Mouse (Mus musculus) embryonic facial prominence, embryonic 13.5 days (tissue): Measurements from ENCODE around the gene Lenep. TPM values are rescaled to one million over a fixed set of nuclear protein-coding genes. Genes with fewer than 3 reads are reported as not detected.

Experiments used
- ATAC-seq: fragments of 200-750 bp; cut with Nextera tagmentation; 2 replicates; pipeline ENCODE4 v1.8.0; 2017; ENCODE audit warnings: low read depth; ENCODE audit not compliant: insufficient number of reproducible peaks, insufficient read depth, low FRiP score, low TSS enrichment
- H3K27ac ChIP-seq: fragments of 300-500 bp; sonication (generic); 2 replicates; pipeline ENCODE4 v1.5.1; 2015; ENCODE audit warnings: moderate library complexity, mild to moderate bottlenecking, inconsistent platforms
- H3K27me3 ChIP-seq: fragments of 300-500 bp; sonication (generic); 2 replicates; pipeline ENCODE4 v1.6.1; 2015; ENCODE audit warnings: mild to moderate bottlenecking, inconsistent platforms
- H3K36me3 ChIP-seq: fragments of 300-500 bp; sonication (generic); 2 replicates; pipeline ENCODE4 v1.6.1; 2015; ENCODE audit warnings: mild to moderate bottlenecking, inconsistent platforms
- H3K4me1 ChIP-seq: fragments of 300-500 bp; sonication (generic); 2 replicates; pipeline ENCODE4 v1.6.1; 2015; ENCODE audit warnings: inconsistent platforms
- H3K4me2 ChIP-seq: fragments of 300-500 bp; sonication (generic); 2 replicates; pipeline ENCODE4 v1.6.1; 2015; ENCODE audit warnings: moderate library complexity, mild to moderate bottlenecking, inconsistent platforms
- H3K4me3 ChIP-seq: fragments of 300-500 bp; sonication (generic); 2 replicates; pipeline ENCODE4 v1.5.1; 2015; ENCODE audit warnings: mild to moderate bottlenecking, inconsistent platforms
- H3K9ac ChIP-seq: fragments of 300-500 bp; sonication (generic); 2 replicates; pipeline ENCODE4 v1.6.1; 2015; ENCODE audit warnings: mild to moderate bottlenecking, inconsistent platforms
- H3K9me3 ChIP-seq: fragments of 300-500 bp; sonication (generic); 2 replicates; pipeline ENCODE4 v1.6.1; 2016; ENCODE audit warnings: inconsistent platforms
- WGBS: fragments of 180-500 bp; shearing (Covaris S2); methylation state at CpG from one replicate; pipeline ENCODE4 v1.1.7; 2015; ENCODE audit warnings: mixed read lengths; 5-methylcytosine and 5-hydroxymethylcytosine counted together
- polyA plus RNA-seq: library from polyadenylated mRNA; unstranded; fragments of >200 nt; fragmentation: Nextera tagmentation; extraction: Ambion mirVana; gene quantifications from 2 replicates; pipeline ENCODE4 v1.2.1, GENCODE M21; 2015

The Lenep gene
- polyA plus RNA-seq, 1 experiment from 2014 or later: not detected

DNA sequence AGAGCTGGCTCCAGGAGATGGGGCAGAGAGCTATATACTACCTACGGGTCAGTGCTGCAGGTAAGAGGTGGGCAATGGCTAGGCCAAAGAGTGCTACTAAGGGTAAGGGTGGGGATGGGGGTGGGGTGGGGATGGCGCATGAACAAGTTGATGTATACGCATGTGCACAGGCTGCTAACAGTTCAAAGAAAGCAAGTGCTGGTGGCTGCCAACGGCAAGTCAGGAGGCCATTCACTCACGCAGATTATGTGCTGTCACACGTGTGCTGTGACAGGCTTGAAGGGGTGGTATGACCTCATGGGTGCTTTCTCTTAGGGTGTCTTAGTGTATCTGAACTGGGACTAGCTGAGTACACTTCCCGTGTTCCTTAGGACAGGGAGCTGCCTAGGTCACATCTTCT is 1.3 kb downstream of the Lenep start:
- Histone ChIP-seq H3K9me3 (no peaks in the 10 kb centered on the region), H3K4me3 (no peak overlapping the region), H3K4me2 (no peak overlapping the region), H3K27ac (no peak overlapping the region), H3K27me3 (no peaks in the 10 kb centered on the region), H3K4me1 (peaks cover 6% of the 10 kb centered on the region), H3K36me3 (peaks cover 44% of the 10 kb centered on the region), H3K9ac (no peak overlapping the region)
- ATAC-seq: no peak
- 90% methylated on average over 7 of the region's 7 CpGs for WGBS

DNA sequence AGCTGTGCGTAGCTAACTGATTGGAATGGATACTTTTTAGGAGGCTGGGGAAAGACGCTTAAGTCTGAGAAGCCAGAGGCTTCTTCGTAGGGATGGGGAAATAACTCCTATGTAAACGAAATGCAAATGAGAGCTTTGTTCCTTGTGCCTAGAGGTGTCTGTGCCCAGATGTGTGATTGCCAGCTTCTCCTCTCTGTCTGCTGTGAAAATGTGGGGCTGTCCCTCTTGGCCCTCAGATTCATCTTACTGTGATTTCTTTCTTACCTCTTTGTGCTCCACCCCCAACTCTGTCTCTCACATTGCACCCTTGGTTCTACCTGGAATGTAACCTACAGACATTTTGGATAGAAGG is 6.0 kb downstream of the Lenep start:
- peak overlapping the region; percentile 94 for H3K4me2 ChIP-seq
- peaks cover 15% of the 10 kb centered on the region for H3K27me3 ChIP-seq
- H3K4me1 ChIP-seq: peaks cover 42% of the 10 kb centered on the region
- no peaks in the 10 kb centered on the region for H3K9me3 ChIP-seq
- H3K36me3 ChIP-seq: peaks cover 5% of the 10 kb centered on the region
- peak overlapping the region; percentile 56 for H3K4me3 ChIP-seq
- H3K9ac ChIP-seq: peak overlapping the region; percentile 70
- peak overlapping the region; percentile 60 for H3K27ac ChIP-seq
- WGBS: 1% methylated on average over 4 of the region's 4 CpGs
- ATAC-seq: no peak

DNA sequence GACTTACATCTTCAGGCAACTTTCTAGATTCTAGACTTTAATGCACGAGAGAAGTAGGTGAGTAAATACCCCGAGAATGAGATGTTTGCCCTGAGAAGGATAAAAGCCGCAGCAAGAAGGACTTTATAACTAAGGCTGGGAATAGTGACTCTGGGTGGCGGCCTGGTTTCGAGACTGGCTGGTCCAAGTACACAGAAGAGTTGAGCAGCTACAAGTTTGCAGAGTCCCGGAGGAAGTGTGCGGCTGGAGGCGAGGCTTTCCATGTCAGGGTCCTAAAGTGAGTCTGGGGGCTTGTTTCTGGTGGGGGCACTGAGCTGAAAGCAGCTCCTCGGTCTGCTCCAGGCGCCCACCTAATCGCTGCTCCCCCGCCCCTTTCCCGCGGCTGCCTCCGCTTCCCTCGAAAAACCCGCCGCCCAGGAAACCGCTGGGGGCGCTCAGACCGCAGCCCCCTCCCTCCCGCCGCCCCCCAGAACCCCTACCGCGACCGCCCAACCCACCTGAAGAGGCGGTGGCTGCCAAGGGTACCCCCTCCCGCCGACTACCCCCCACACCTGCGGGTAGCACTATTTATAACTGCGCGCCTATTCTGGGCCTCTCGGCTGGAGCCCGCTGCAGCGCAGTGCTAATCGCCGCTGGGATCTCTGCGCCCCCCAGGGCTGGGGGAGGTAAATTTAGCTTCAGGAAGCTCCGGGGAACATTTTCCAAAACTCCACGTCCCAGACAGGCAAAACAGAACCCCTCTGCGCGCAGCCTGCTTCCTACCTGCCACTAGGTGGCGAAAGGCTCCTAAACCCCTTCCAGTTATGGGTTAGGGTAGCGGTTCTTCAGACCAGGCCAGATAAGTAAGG is 6.6 kb downstream of the Lenep start:
- H3K36me3 ChIP-seq: no peaks in the 10 kb centered on the region; the same call in 1 of the 2 replicates
- peak overlapping the region; percentile 70 for H3K9ac ChIP-seq
- WGBS: under 1% methylated on average over 44 of the region's 44 CpGs
- H3K4me1 ChIP-seq: peaks cover 48% of the 10 kb centered on the region
- H3K9me3 ChIP-seq: no peaks in the 10 kb centered on the region
- H3K4me3 ChIP-seq: peak overlapping the region; percentile 56
- peak; percentile 34; the same call in 1 of the 2 replicates for ATAC-seq
- peak overlapping the region; percentile 89 for H3K27ac ChIP-seq
- peaks cover 21% of the 10 kb centered on the region for H3K27me3 ChIP-seq
- H3K4me2 ChIP-seq: peak overlapping the region; percentile 94

DNA sequence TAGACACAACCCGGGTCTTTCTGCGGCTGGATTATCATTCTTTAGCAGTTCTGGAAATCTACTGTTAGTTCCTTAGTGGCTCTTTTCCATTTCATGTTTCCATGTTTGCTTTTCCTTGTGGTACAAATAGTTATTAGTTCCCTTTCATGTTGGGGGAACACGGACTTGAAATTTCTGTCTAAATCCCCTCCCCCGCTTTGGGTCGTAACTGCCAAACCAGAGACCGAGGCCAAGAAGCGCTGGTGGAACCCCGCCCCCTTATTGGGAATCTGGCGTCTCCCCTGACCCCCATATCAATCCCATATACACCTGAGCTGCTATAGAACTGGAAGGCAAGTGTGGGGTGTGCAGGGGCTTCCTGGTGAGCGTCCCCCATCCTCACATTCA is 7.2 kb downstream of the Lenep start:
- Histone ChIP-seq H3K36me3 (no peaks in the 10 kb centered on the region), H3K4me1 (peaks cover 54% of the 10 kb centered on the region), H3K9me3 (no peaks in the 10 kb centered on the region), H3K27me3 (peaks cover 27% of the 10 kb centered on the region), H3K27ac (peak overlapping the region; percentile 89), H3K4me2 (peak overlapping the region; percentile 94), H3K4me3 (peak overlapping the region; percentile 56), H3K9ac (peak overlapping the region; percentile 70)
- 1% methylated on average over 10 of the region's 10 CpGs for WGBS
- ATAC-seq: no peak

DNA sequence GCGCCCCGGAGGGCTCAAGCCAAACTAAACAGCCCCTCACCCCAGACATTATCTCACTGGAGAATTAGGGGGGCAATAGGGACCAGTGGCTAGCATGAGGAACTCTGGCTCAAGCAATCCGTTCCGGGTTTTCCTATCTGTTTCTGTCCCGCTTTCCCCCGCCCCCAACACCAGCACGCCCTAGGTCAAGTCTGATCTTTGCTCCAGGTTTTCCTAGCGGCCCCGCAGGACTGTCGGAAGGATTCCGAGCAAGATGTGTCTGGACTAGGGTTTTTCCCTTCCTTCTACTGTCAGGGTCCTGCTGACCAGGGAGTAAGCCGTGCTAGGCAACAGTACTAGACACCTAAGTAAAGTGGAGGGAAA is 7.7 kb downstream of the Lenep start:
- H3K4me3 ChIP-seq: peak overlapping the region; percentile 56
- peak overlapping the region; percentile 69 for H3K9ac ChIP-seq
- peaks cover 29% of the 10 kb centered on the region for H3K27me3 ChIP-seq
- no peaks in the 10 kb centered on the region for H3K36me3 ChIP-seq
- H3K4me2 ChIP-seq: peak overlapping the region; percentile 94
- no peak for ATAC-seq
- 0% methylated on average over 12 of the region's 12 CpGs for WGBS
- peak overlapping the region; percentile 89 for H3K27ac ChIP-seq
- peaks cover 57% of the 10 kb centered on the region for H3K4me1 ChIP-seq
- H3K9me3 ChIP-seq: no peaks in the 10 kb centered on the region

DNA sequence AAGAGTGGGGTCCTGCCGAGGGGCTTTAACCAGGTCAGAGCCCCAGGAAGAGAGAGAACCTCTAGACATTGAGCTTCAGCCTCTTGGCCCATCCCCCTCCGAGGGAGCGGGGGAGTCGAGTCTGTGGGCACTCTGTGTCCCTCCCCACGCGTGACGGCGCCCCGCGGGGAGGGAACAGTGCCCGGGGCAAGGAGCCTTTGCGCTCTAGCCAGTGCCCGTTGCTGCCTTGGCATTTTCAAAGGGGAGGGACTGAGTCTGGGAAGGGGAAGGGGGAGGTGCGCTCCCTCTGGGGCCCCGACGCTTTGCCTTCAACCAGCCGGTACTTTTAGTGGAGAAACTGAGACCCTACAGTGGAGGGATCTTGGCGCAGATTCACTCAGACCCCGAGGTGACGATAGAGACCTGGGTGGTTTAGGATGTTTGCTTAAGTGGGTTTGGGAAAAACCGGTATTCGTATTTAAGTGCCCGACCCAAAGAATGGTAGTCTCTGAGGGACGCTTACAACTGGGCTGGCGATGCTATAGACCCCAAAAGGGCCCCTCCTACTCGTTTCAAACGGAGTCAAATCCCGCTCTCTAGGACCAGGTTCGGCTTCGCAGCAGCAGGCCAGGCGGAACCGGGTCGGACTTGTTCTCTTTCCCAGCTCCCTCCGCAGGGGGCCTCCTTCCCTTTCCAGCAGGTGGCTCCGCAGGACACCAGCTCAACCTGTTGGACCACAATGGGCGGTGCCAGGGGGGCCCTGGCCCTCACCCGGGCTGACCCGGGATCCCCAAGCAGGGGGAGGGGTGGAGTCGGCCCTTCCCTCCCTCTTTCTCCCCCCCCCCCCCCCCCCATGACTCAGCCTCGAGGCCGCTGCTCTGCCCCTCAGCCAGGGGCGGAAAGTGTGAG is 8.3 kb downstream of the Lenep start, which contains the start of gene Zbtb7b:
Gene Zbtb7b (minus strand): TSS at position 771 of the 888 bp plus-strand sequence.
- Histone ChIP-seq H3K9ac (peak within 1 kb of the TSS; percentile 70), H3K27ac (peak within 1 kb of the TSS; percentile 89), H3K4me3 (peak within 1 kb of the TSS; percentile 56), H3K27me3 (peaks cover 29% of the 10 kb centered on the region), H3K4me2 (peak within 1 kb of the TSS; percentile 94), H3K9me3 (no peaks in the 10 kb centered on the region), H3K4me1 (peaks cover 57% of the 10 kb centered on the region), H3K36me3 (no peaks in the 10 kb centered on the region)
- WGBS: under 1% methylated on average over 40 of the region's 42 CpGs
- ATAC-seq: peak; percentile 53

DNA sequence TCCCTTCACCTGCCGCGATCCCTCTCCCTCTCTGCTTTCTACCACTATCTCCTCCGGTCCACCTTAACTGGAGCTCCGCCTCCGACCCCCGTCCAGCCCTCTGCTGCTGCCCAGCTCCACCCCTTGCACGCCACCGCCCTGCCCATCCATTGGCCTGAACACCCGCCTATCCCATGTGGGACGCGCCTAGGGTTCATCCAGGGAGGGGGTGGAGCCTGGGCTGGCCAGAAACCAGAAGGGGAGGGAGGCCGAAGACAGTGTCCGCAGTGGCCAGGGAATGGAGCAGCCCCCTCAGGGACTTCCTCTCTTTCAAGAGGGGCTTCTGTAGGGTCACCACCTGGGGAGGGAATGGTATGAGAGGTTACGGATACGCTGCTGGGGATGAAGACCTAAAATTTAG is 9.0 kb downstream of the Lenep start:
- Histone ChIP-seq H3K27ac (peak overlapping the region; percentile 89), H3K9ac (peak overlapping the region; percentile 69), H3K27me3 (peaks cover 29% of the 10 kb centered on the region), H3K9me3 (no peaks in the 10 kb centered on the region), H3K36me3 (no peaks in the 10 kb centered on the region), H3K4me3 (peak overlapping the region; percentile 56), H3K4me2 (peak overlapping the region; percentile 94), H3K4me1 (peaks cover 57% of the 10 kb centered on the region)
- WGBS: under 1% methylated on average over 15 of the region's 15 CpGs
- ATAC-seq: peak; percentile 91

DNA sequence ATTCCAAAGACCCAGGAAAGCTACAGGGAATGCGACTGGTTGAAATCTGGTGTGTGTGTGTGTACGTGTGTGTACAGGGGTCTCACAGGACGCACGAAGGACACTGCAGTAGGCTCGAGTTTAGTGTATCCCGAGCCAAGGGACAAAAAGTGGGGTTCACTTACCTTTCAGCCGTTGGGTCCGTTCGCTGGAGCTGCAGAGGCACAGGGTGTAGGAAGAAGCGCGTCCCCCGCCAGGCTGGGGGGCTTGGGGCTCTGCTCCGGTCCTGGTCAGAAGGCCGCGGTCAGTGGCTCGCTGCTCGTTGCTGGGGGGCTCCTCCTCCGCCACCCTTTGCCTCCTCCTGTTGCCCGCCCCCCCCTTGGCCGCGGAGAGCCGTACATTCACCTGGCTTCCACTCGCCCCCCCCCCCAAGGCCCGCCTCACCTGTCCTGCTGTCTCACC is 9.7 kb downstream of the Lenep start:
- H3K9ac ChIP-seq: peak overlapping the region; percentile 68
- peak overlapping the region; percentile 94 for H3K4me2 ChIP-seq
- H3K9me3 ChIP-seq: no peaks in the 10 kb centered on the region
- peak overlapping the region; percentile 62; the same call in 1 of the 2 replicates for H3K27ac ChIP-seq
- H3K4me3 ChIP-seq: peak overlapping the region; percentile 56
- H3K27me3 ChIP-seq: peaks cover 29% of the 10 kb centered on the region
- H3K36me3 ChIP-seq: no peaks in the 10 kb centered on the region
- H3K4me1 ChIP-seq: peaks cover 59% of the 10 kb centered on the region
- under 1% methylated on average over 20 of the region's 24 CpGs for WGBS
- ATAC-seq: no peak

DNA sequence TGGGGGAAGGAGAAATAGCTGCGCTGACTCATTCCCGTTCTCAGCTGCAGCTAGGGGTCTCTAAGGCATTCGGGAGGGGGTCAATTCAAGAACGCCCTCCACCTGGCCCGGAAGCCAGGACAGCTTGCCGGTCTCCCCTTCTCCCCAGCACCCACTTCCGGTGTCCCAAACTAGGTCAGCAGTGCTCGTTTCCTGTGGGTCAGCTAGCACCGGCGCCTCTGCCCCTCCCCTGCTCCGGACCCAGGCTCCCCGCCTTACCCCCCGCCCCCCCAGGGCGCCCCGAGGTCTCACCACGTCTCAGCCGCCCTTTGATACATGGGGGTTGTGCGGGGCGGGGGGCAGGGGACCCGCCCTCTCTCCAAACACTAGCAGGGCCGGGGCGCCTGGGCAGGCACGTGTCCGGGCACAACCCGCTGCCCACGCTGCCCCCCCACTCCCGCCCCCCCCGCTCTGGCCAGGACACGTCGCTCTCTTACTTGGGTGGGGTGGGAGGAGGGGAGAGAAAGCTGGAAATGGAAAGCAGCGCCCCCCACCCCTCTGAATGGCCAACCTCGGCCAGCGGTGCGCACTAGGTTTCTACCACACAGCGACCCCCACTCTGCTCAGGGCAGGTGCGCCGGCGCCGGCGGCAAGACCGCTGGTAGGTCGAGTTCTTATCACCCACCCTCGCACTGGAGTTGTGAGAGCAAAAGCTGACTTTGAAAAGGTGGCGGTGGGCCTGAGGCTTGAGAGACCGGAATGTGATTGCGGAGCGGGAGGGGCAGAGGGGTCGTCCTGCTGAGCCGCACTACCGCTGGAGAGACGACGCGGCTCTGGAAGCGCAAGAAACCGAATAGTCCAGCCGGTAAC is 10.7 kb downstream of the Lenep start:
- peak overlapping the region; percentile 56 for H3K4me3 ChIP-seq
- WGBS: under 1% methylated on average over 54 of the region's 56 CpGs
- peak overlapping the region; percentile 22; the same call in 1 of the 2 replicates for H3K27ac ChIP-seq
- peak overlapping the region; percentile 68 for H3K9ac ChIP-seq
- H3K9me3 ChIP-seq: no peaks in the 10 kb centered on the region
- H3K36me3 ChIP-seq: no peaks in the 10 kb centered on the region
- H3K27me3 ChIP-seq: peaks cover 29% of the 10 kb centered on the region
- H3K4me1 ChIP-seq: peaks cover 68% of the 10 kb centered on the region
- no peak for ATAC-seq
- H3K4me2 ChIP-seq: peak overlapping the region; percentile 94

DNA sequence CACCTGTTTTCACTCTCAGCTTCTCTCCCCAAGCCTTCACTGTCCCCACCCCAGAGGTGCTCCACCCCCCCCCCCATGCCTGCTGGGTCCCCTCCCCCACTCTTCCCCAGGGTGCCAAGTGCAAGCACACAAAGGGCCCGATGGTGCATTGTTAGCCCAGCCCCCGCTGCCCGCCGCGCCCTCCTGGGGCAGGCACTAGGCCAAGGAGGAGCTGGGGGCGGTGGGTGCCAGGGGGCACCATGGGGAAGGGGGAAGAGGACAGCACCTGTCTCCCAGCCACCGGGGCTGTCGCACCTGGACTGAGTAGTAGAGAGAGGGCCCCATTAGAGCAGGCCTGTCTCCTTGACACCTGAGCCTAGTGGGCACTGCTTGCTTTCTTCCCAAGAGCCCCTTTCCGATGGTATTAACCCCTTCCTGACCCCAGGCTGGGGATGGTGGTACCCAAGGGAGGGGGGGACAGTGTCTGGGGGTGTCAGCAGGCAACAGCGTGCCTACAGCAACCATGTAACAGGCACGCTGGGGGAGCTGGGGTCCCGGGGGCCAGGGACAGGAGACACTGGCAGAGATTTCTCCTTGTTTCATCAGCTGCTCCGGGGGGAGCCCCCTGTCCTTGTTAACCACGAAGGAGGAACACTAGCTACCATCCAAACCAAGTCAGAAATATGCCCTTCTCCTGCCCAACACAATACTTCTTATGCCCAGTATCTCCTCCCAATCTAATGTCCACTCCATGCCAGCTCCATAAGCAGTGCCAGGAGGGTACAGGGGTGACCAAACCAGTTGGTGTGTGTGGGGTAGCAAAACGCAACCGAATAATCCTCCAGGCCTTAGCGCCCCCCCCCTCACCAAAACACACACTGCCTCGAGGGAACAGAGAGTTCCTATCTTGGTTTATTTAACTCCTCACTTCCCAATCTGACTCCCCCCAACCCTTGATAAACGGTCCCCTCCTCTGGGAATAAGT is 11.6 kb downstream of the Lenep start:
- ATAC-seq: no peak
- H3K36me3 ChIP-seq: no peaks in the 10 kb centered on the region
- H3K4me2 ChIP-seq: peak overlapping the region; percentile 94
- peaks cover 29% of the 10 kb centered on the region for H3K27me3 ChIP-seq
- peak overlapping the region; percentile 68 for H3K9ac ChIP-seq
- 8% methylated on average over 19 of the region's 19 CpGs for WGBS
- H3K9me3 ChIP-seq: no peaks in the 10 kb centered on the region
- peak overlapping the region; percentile 16; the same call in 1 of the 2 replicates for H3K27ac ChIP-seq
- H3K4me1 ChIP-seq: peaks cover 68% of the 10 kb centered on the region
- peak overlapping the region; percentile 56 for H3K4me3 ChIP-seq
